Mouse (Mus musculus): ENCODE measurements around the gene Ddx39. TPM values are rescaled to one million over a fixed set of nuclear protein-coding genes. Genes with fewer than 3 reads are reported as not detected.
A peak's percentile ranks its signal among the peaks of the same experiment; 100 is the strongest.

Ddx39 gene
- polyA plus RNA-seq, 1 experiment from 2014 or later, result 114 TPM

GRCm38 (mm10) chr8:83719693-83720092, 4.7 kb downstream of the Ddx39 start:
- WGBS, result 83% methylated on average over 2 of the region's 2 CpGs
- Histone ChIP-seq H3K27ac (replicated peaks in 1 of 2; ENCODE audit: control insufficient read depth in 1 of 2, insufficient read depth in 1 of 2, low read depth in 2 of 2, low read length in 2 of 2) (no peak overlapping the region), H3K27me3 (ENCODE audit: control insufficient read depth, insufficient read depth, low read length) (no peaks in the 10 kb centered on the region), H3K4me1 (ENCODE audit: control insufficient read depth in 2 of 2, insufficient read depth in 2 of 2, low read length in 2 of 2) (peaks cover 8 to 20% of the 10 kb centered on the region in 2 experiments), H3K9me3 (ENCODE audit: control insufficient read depth, low read length) (no peaks in the 10 kb centered on the region), H3K4me2 (ENCODE audit: low read length) (no peak overlapping the region), H3K36me3 (ENCODE audit: control insufficient read depth, insufficient read depth, low read length) (peaks cover 57% of the 10 kb centered on the region), H3K9ac (ENCODE audit: low read length) (no peak overlapping the region), H3K4me3 (ENCODE audit: control insufficient read depth in 1 of 2, insufficient read depth in 1 of 2, low read depth in 1 of 2, low read length in 2 of 2) (no peak overlapping the region)
- ATAC-seq (ENCODE audit: insufficient number of reproducible peaks, insufficient read depth, low FRiP score, low read depth), result no peak

- Histone ChIP-seq H3K27ac (replicated peaks in 1 of 2; ENCODE audit: control insufficient read depth in 1 of 2, insufficient read depth in 1 of 2, low read depth in 2 of 2, low read length in 2 of 2) (peak overlapping the region; percentile 19 to 20; a peak in 2 of 4 replicates), H3K9me3 (ENCODE audit: control insufficient read depth, low read length) (no peaks in the 10 kb centered on the region), H3K9ac (ENCODE audit: low read length) (no peak overlapping the region), H3K4me2 (ENCODE audit: low read length) (no peak overlapping the region), H3K36me3 (ENCODE audit: control insufficient read depth, insufficient read depth, low read length) (peaks cover 71% of the 10 kb centered on the region), H3K27me3 (ENCODE audit: control insufficient read depth, insufficient read depth, low read length) (no peaks in the 10 kb centered on the region), H3K4me3 (ENCODE audit: control insufficient read depth in 1 of 2, insufficient read depth in 1 of 2, low read depth in 1 of 2, low read length in 2 of 2) (no peak overlapping the region), H3K4me1 (ENCODE audit: control insufficient read depth in 2 of 2, insufficient read depth in 2 of 2, low read length in 2 of 2) (peaks cover 6 to 13% of the 10 kb centered on the region in 2 experiments)
- ATAC-seq (ENCODE audit: insufficient number of reproducible peaks, insufficient read depth, low FRiP score, low read depth), result peak; percentile 22; the same call in 1 of the 2 replicates
- 78% methylated on average over 25 of the region's 25 CpGs for WGBS
Measured at GRCm38 (mm10) chr8:83721405-83722025, 6.5 kb downstream of the Ddx39 start.

- 85% methylated on average over 12 of the region's 12 CpGs for WGBS
- Histone ChIP-seq H3K27me3 (ENCODE audit: control insufficient read depth, insufficient read depth, low read length) (no peaks in the 10 kb centered on the region), H3K4me2 (ENCODE audit: low read length) (no peak overlapping the region), H3K4me1 (ENCODE audit: control insufficient read depth in 2 of 2, insufficient read depth in 2 of 2, low read length in 2 of 2) (peaks cover 0 to 3% of the 10 kb centered on the region in 2 experiments; a peak in 1 of 4 replicates), H3K4me3 (ENCODE audit: control insufficient read depth in 1 of 2, insufficient read depth in 1 of 2, low read depth in 1 of 2, low read length in 2 of 2) (no peak overlapping the region), H3K36me3 (ENCODE audit: control insufficient read depth, insufficient read depth, low read length) (peaks cover 80% of the 10 kb centered on the region), H3K27ac (replicated peaks in 1 of 2; ENCODE audit: control insufficient read depth in 1 of 2, insufficient read depth in 1 of 2, low read depth in 2 of 2, low read length in 2 of 2) (no peak overlapping the region), H3K9ac (ENCODE audit: low read length) (no peak overlapping the region), H3K9me3 (ENCODE audit: control insufficient read depth, low read length) (no peaks in the 10 kb centered on the region)
- ATAC-seq (ENCODE audit: insufficient number of reproducible peaks, insufficient read depth, low FRiP score, low read depth), result no peak
Measured at GRCm38 (mm10) chr8:83722631-83723030, 7.7 kb downstream of the Ddx39 start.

GRCm38 (mm10) chr8:83723447-83724083, 8.6 kb downstream of the Ddx39 start:
- Histone ChIP-seq H3K36me3 (ENCODE audit: control insufficient read depth, insufficient read depth, low read length) (peaks cover 90% of the 10 kb centered on the region), H3K27me3 (ENCODE audit: control insufficient read depth, insufficient read depth, low read length) (no peaks in the 10 kb centered on the region), H3K9ac (ENCODE audit: low read length) (no peak overlapping the region), H3K9me3 (ENCODE audit: control insufficient read depth, low read length) (no peaks in the 10 kb centered on the region), H3K27ac (replicated peaks in 1 of 2; ENCODE audit: control insufficient read depth in 1 of 2, insufficient read depth in 1 of 2, low read depth in 2 of 2, low read length in 2 of 2) (no peak overlapping the region), H3K4me2 (ENCODE audit: low read length) (no peak overlapping the region), H3K4me1 (ENCODE audit: control insufficient read depth in 2 of 2, insufficient read depth in 2 of 2, low read length in 2 of 2) (peaks cover 0 to 3% of the 10 kb centered on the region in 2 experiments; a peak in 1 of 4 replicates), H3K4me3 (ENCODE audit: control insufficient read depth in 1 of 2, insufficient read depth in 1 of 2, low read depth in 1 of 2, low read length in 2 of 2) (no peak overlapping the region)
- 81% methylated on average over 11 of the region's 11 CpGs for WGBS
- ATAC-seq (ENCODE audit: insufficient number of reproducible peaks, insufficient read depth, low FRiP score, low read depth), result no peak

DNA sequence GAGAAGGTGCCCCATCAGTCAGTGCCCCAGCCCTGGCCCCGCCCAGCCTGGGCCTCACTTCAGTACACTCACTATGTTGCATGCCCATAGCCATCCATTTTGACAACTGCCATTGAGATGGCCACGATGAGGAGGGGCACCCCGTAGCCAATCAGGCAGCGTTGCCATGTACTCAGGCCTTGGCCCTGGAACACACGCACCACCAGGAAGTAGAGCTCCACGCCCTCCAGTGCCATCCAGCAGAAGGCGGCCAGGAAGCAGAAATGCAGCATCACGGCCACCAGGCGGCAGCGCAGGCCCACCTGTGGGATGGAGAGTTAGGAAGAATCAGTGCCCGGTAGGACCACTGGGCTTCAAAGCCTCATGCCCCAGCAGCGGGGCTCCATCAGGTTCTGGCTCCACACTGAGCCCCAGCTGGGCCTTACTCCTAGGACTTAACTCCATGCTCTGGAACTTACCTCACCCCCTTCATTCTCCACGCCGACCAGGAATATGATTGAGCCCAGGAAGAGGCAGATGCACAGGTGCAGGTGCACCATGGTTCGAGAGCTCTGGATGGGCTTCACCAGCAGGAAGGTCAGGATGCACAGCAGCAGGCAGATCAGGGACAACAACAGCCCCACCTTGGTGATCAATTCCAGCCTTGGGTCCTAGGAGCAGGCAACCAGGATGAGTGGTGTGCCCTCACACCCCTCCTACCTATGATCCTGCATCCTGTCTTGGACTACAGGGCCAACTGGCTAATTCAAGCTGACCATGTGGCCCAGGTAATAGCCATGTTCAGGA, 9.9 kb downstream of the Ddx39 start:
- Histone ChIP-seq H3K4me2 (ENCODE audit: low read length) (no peak overlapping the region), H3K9ac (ENCODE audit: low read length) (no peak overlapping the region), H3K27me3 (ENCODE audit: control insufficient read depth, insufficient read depth, low read length) (no peaks in the 10 kb centered on the region), H3K4me1 (ENCODE audit: control insufficient read depth in 2 of 2, insufficient read depth in 2 of 2, low read length in 2 of 2) (peaks cover 0 to 3% of the 10 kb centered on the region in 2 experiments; a peak in 1 of 4 replicates), H3K36me3 (ENCODE audit: control insufficient read depth, insufficient read depth, low read length) (peaks cover 92% of the 10 kb centered on the region), H3K9me3 (ENCODE audit: control insufficient read depth, low read length) (no peaks in the 10 kb centered on the region), H3K4me3 (ENCODE audit: control insufficient read depth in 1 of 2, insufficient read depth in 1 of 2, low read depth in 1 of 2, low read length in 2 of 2) (no peak overlapping the region), H3K27ac (replicated peaks in 1 of 2; ENCODE audit: control insufficient read depth in 1 of 2, insufficient read depth in 1 of 2, low read depth in 2 of 2, low read length in 2 of 2) (no peak overlapping the region)
- ATAC-seq (ENCODE audit: insufficient number of reproducible peaks, insufficient read depth, low FRiP score, low read depth), result no peak
- WGBS, result 45% methylated on average over 15 of the region's 15 CpGs

DNA sequence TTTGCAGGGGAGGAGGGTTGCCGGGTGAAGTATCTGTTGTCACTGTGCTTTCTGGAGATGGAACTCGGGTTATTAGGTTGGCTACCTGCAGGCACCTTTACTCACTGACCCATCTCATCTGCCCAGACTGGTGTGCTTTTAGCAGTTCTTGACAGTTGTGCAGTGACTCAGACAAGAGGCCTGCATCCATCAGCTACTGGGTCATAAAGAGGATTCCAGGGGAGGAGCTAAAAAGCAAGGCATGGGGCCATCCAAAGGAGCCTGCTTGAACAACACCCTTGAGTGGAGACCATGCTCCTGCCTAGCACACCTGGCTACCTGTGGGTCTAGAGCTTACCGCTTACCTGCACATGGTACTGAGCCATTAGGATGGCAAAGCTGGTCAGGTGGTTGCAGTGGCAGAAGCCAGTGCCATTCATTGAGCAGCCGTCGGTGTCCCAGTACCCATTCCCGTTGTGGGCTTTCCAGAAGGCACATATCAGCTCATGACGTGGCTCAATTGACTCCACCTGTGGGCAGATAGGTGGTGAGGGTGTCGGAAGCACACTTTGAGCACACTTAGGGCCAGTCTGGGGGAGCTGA, 10.6 kb downstream of the Ddx39 start:
- Histone ChIP-seq H3K4me1 (ENCODE audit: control insufficient read depth in 2 of 2, insufficient read depth in 2 of 2, low read length in 2 of 2) (peaks cover 0 to 3% of the 10 kb centered on the region in 2 experiments; a peak in 1 of 4 replicates), H3K36me3 (ENCODE audit: control insufficient read depth, insufficient read depth, low read length) (peaks cover 92% of the 10 kb centered on the region), H3K27me3 (ENCODE audit: control insufficient read depth, insufficient read depth, low read length) (no peaks in the 10 kb centered on the region), H3K9me3 (ENCODE audit: control insufficient read depth, low read length) (no peaks in the 10 kb centered on the region), H3K4me3 (ENCODE audit: control insufficient read depth in 1 of 2, insufficient read depth in 1 of 2, low read depth in 1 of 2, low read length in 2 of 2) (no peak overlapping the region), H3K9ac (ENCODE audit: low read length) (no peak overlapping the region), H3K4me2 (ENCODE audit: low read length) (no peak overlapping the region), H3K27ac (replicated peaks in 1 of 2; ENCODE audit: control insufficient read depth in 1 of 2, insufficient read depth in 1 of 2, low read depth in 2 of 2, low read length in 2 of 2) (no peak overlapping the region)
- WGBS, result 93% methylated on average over 8 of the region's 8 CpGs
- ATAC-seq (ENCODE audit: insufficient number of reproducible peaks, insufficient read depth, low FRiP score, low read depth), result no peak

GRCm38 (mm10) chr8:83729009-83729807, 14.2 kb downstream of the Ddx39 start:
- WGBS, result 63% methylated on average over 11 of the region's 11 CpGs
- H3K4me3 ChIP-seq (ENCODE audit: control insufficient read depth in 1 of 2, insufficient read depth in 1 of 2, low read depth in 1 of 2, low read length in 2 of 2), result no peak overlapping the region
- H3K9ac ChIP-seq (ENCODE audit: low read length), result no peak overlapping the region
- no peak overlapping the region for H3K4me2 ChIP-seq (ENCODE audit: low read length)
- ATAC-seq (ENCODE audit: insufficient number of reproducible peaks, insufficient read depth, low FRiP score, low read depth), result no peak
- H3K4me1 ChIP-seq (ENCODE audit: control insufficient read depth in 2 of 2, insufficient read depth in 2 of 2, low read length in 2 of 2), result no peaks in the 10 kb centered on the region
- no peaks in the 10 kb centered on the region for H3K9me3 ChIP-seq (ENCODE audit: control insufficient read depth, low read length)
- H3K27me3 ChIP-seq (ENCODE audit: control insufficient read depth, insufficient read depth, low read length), result no peaks in the 10 kb centered on the region
- H3K27ac ChIP-seq (replicated peaks in 1 of 2; ENCODE audit: control insufficient read depth in 1 of 2, insufficient read depth in 1 of 2, low read depth in 2 of 2, low read length in 2 of 2), result no peak overlapping the region
- H3K36me3 ChIP-seq (ENCODE audit: control insufficient read depth, insufficient read depth, low read length), result peaks cover 78% of the 10 kb centered on the region
